Mouse (Mus musculus): ENCODE data around the gene Stxbp4. TPM values are rescaled to one million over a fixed set of nuclear protein-coding genes. Genes with fewer than 3 reads are reported as not detected.

Stxbp4 gene
- polyA plus RNA-seq (2015; fragmentation: Nextera tagmentation; extraction: Ambion mirVana) = 21.0 and 22.1 TPM in 2 replicates

- Histone ChIP-seq H3K4me1 (peaks cover 11% of the 10 kb centered on the region), H3K27me3 (no peaks in the 10 kb centered on the region), H3K9ac (peak within 1 kb of the TSS; percentile 90), H3K4me3 (peak within 1 kb of the TSS; percentile 88), H3K4me2 (peak within 1 kb of the TSS; percentile 58), H3K36me3 (peaks cover 11% of the 10 kb centered on the region), H3K9me3 (no peaks in the 10 kb centered on the region), H3K27ac (peak within 1 kb of the TSS; percentile 97)
- peak; percentile 94 for ATAC-seq (ENCODE audit: insufficient number of reproducible peaks, low FRiP score, low TSS enrichment, low read depth)
- WGBS = under 1% methylated on average over 48 of the region's 48 CpGs
Observed at GRCm38 (mm10) chr11:90637440-90638311, at the start of gene Stxbp4, which contains the start of gene Cox11. TSS of gene Stxbp4 (minus strand) at chr11:90638084. TSS of gene Cox11 (plus strand) at chr11:90638173.

- H3K9me3 ChIP-seq = no peaks in the 10 kb centered on the region
- 1% methylated on average over 17 of the region's 17 CpGs for WGBS
Observed at GRCm38 (mm10) chr11:90687040-90687439, 49.2 kb upstream of the Stxbp4 start.

DNA sequence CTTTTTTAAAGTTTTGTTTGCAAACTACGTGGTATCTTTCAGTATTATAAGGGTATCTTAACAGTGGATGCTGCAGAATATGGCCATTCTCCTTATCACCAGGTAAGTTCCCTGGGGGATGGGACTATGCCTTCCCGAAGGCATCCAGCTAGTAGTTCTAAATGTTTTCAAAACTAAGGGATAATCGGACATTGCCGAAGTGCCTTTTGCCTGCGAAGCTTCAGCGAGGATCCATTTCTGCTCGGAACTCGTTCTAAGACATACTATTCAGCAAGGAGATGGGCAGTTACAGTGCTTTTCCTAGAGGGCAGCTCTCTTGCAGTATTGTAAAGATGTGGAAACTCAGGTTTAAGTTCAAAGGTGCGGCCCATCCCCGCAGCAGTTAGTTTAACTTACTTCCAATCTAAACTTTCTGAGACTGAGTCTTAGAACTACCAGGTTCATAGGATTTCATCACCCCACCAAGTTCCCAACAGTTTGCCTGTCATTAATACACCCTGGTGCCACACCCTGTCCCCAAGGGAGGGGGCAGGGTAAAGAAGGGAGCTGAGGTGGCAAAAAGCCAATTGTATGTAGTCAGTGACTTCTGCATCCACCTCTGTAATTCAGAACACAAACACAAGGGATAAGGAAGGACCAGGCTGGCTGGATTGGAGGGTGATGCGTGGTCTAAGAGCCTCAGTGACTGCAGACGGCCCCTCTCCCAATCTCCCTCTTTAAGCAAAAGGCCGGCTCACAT, 48.6 kb upstream of the Stxbp4 start:
- H3K9ac ChIP-seq = peak overlapping the region; percentile 39
- no peaks in the 10 kb centered on the region for H3K27me3 ChIP-seq
- H3K36me3 ChIP-seq = no peaks in the 10 kb centered on the region
- ATAC-seq (ENCODE audit: insufficient number of reproducible peaks, low FRiP score, low TSS enrichment, low read depth) = no peak
- peak overlapping the region; percentile 62 for H3K4me3 ChIP-seq
- peak overlapping the region; percentile 92 for H3K4me2 ChIP-seq
- WGBS = 70% methylated on average over 13 of the region's 13 CpGs
- H3K4me1 ChIP-seq = peaks cover 15% of the 10 kb centered on the region
- H3K27ac ChIP-seq = no peak overlapping the region
- H3K9me3 ChIP-seq = no peaks in the 10 kb centered on the region

More at GRCm38 (mm10) chr11:90687040-90687439, 49.2 kb upstream of the Stxbp4 start:
- H3K36me3 ChIP-seq = no peaks in the 10 kb centered on the region
- no peak for ATAC-seq (ENCODE audit: insufficient number of reproducible peaks, low FRiP score, low TSS enrichment, low read depth)
- peak overlapping the region; percentile 92 for H3K4me2 ChIP-seq
- no peaks in the 10 kb centered on the region for H3K27me3 ChIP-seq
- peak overlapping the region; percentile 62 for H3K4me3 ChIP-seq
- peaks cover 15% of the 10 kb centered on the region for H3K4me1 ChIP-seq
- peak overlapping the region; percentile 47 for H3K27ac ChIP-seq
- H3K9ac ChIP-seq = peak overlapping the region; percentile 39

DNA sequence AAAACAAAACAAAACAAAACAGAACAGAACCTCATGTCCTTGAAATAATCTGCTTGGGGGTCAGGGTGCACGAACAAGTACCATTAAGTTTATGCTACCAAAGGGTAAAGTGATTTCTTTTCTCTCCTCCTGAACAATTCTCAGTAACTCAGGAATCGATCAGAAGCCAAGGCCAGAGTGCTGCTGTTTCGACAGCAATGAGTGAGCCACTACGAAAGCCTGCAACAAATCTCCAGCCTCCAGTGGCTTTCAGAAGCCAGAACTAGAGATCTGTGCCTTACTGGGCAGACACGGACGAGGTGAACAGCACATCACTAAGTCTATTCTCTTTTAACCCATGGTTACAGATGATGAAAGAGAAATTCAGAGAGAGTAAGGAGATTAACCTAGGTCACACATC, 47.3 kb upstream of the Stxbp4 start:
- ATAC-seq (ENCODE audit: insufficient number of reproducible peaks, low FRiP score, low TSS enrichment, low read depth) = no peak
- H3K36me3 ChIP-seq = no peaks in the 10 kb centered on the region
- no peak overlapping the region for H3K4me2 ChIP-seq
- H3K4me1 ChIP-seq = peaks cover 15% of the 10 kb centered on the region
- no peak overlapping the region for H3K9ac ChIP-seq
- no peaks in the 10 kb centered on the region for H3K27me3 ChIP-seq
- H3K27ac ChIP-seq = no peak overlapping the region
- no peak overlapping the region for H3K4me3 ChIP-seq
- WGBS = 70% methylated on average over 6 of the region's 6 CpGs
- no peaks in the 10 kb centered on the region for H3K9me3 ChIP-seq

- no peaks in the 10 kb centered on the region for H3K27me3 ChIP-seq
- H3K9me3 ChIP-seq = no peaks in the 10 kb centered on the region
- H3K9ac ChIP-seq = no peak overlapping the region
- no peaks in the 10 kb centered on the region for H3K36me3 ChIP-seq
- no peak overlapping the region for H3K4me3 ChIP-seq
- H3K27ac ChIP-seq = no peak overlapping the region
- ATAC-seq (ENCODE audit: insufficient number of reproducible peaks, low FRiP score, low TSS enrichment, low read depth) = no peak
- H3K4me1 ChIP-seq = peaks cover 15% of the 10 kb centered on the region
- no peak overlapping the region for H3K4me2 ChIP-seq
- 56% methylated on average over 6 of the region's 6 CpGs for WGBS
Observed at GRCm38 (mm10) chr11:90684765-90685164, 46.9 kb upstream of the Stxbp4 start.

GRCm38 (mm10) chr11:90681171-90681570, 43.3 kb upstream of the Stxbp4 start:
- no peaks in the 10 kb centered on the region for H3K36me3 ChIP-seq
- H3K27me3 ChIP-seq = no peaks in the 10 kb centered on the region
- H3K4me1 ChIP-seq = no peaks in the 10 kb centered on the region
- no peak for ATAC-seq (ENCODE audit: insufficient number of reproducible peaks, low FRiP score, low TSS enrichment, low read depth)
- H3K27ac ChIP-seq = no peak overlapping the region
- H3K9ac ChIP-seq = no peak overlapping the region
- H3K4me2 ChIP-seq = no peak overlapping the region
- H3K9me3 ChIP-seq = no peaks in the 10 kb centered on the region
- no peak overlapping the region for H3K4me3 ChIP-seq

GRCm38 (mm10) chr11:90678582-90678981, 40.7 kb upstream of the Stxbp4 start:
- Histone ChIP-seq H3K36me3 (0 out of 2 replicates have a peak, but pooled peaks cover 4% of the 10 kb centered on the region), H3K27ac (no peak overlapping the region), H3K27me3 (no peaks in the 10 kb centered on the region), H3K4me2 (no peak overlapping the region), H3K9me3 (no peaks in the 10 kb centered on the region), H3K4me1 (no peaks in the 10 kb centered on the region), H3K4me3 (no peak overlapping the region), H3K9ac (no peak overlapping the region)
- ATAC-seq (ENCODE audit: insufficient number of reproducible peaks, low FRiP score, low TSS enrichment, low read depth) = no peak
- WGBS = 85% methylated on average over 5 of the region's 5 CpGs

GRCm38 (mm10) chr11:90677771-90678288, 39.9 kb upstream of the Stxbp4 start:
- no peaks in the 10 kb centered on the region for H3K9me3 ChIP-seq
- H3K27me3 ChIP-seq = no peaks in the 10 kb centered on the region
- no peak overlapping the region for H3K9ac ChIP-seq
- no peak overlapping the region for H3K27ac ChIP-seq
- ATAC-seq (ENCODE audit: insufficient number of reproducible peaks, low FRiP score, low TSS enrichment, low read depth) = no peak
- H3K4me2 ChIP-seq = no peak overlapping the region
- 0 out of 2 replicates have a peak, but pooled peaks cover 6% of the 10 kb centered on the region for H3K36me3 ChIP-seq
- WGBS = 91% methylated on average over 8 of the region's 8 CpGs
- H3K4me3 ChIP-seq = no peak overlapping the region
- no peaks in the 10 kb centered on the region for H3K4me1 ChIP-seq

DNA sequence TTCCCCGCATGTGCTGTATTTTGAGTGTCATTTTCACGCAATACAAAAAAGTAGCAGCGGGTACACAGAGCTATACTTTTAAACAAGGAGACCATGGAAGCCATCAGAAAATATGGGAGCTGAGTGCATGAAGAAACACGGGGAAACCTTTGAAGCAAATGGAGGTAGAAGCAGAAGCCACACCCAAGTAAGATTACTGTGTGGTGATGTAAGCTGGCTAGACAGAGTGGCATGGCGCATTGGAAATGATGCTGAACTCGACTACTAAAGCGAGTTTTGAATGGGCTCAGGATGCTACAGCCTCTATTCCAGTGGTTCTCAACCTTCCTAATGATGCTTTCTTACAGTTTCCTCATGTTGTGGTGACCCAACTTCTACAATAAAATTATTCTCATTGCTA, 39.1 kb upstream of the Stxbp4 start:
- H3K4me1 ChIP-seq = no peaks in the 10 kb centered on the region
- 92% methylated on average over 7 of the region's 7 CpGs for WGBS
- no peak for ATAC-seq (ENCODE audit: insufficient number of reproducible peaks, low FRiP score, low TSS enrichment, low read depth)
- 0 out of 2 replicates have a peak, but pooled peaks cover 8% of the 10 kb centered on the region for H3K36me3 ChIP-seq
- H3K4me3 ChIP-seq = no peak overlapping the region
- H3K27me3 ChIP-seq = no peaks in the 10 kb centered on the region
- H3K27ac ChIP-seq = no peak overlapping the region
- no peak overlapping the region for H3K9ac ChIP-seq
- H3K4me2 ChIP-seq = no peak overlapping the region
- no peaks in the 10 kb centered on the region for H3K9me3 ChIP-seq

DNA sequence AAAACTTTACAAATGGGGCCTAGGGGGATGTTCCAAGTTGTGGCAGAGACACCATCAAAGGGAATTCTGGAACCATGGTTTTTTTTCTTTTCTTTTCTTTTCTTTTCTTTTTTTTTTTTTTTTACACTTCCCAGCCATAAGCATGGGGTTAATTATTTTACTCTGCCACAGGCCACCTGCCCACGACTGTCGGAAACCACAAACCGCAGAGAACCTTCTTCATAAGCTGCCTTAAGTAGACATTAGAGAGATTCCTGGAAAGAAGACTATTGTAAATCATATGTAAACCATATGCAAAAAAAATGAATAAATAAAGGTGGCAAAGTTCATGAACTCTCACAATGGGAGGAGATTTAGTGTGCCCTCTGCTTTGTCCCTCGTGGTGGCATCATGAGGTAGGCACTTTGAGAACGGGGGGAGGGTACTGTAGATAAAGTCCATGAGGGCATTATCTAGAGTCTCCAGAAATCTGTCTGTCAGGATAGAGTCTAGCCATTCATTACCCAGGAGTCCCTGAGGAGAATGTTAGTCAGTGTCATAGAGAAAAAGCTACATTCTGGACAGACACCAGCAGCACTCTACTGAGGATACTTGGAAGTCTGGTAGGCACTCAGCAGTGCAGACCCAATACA, 37.7 kb upstream of the Stxbp4 start:
- Histone ChIP-seq H3K4me2 (no peak overlapping the region), H3K27me3 (no peaks in the 10 kb centered on the region), H3K9me3 (no peaks in the 10 kb centered on the region), H3K4me1 (no peaks in the 10 kb centered on the region), H3K36me3 (0 out of 2 replicates have a peak, but pooled peaks cover 8% of the 10 kb centered on the region), H3K27ac (no peak overlapping the region), H3K9ac (no peak overlapping the region), H3K4me3 (no peak overlapping the region)
- WGBS = 74% methylated on average over 5 of the region's 5 CpGs
- no peak for ATAC-seq (ENCODE audit: insufficient number of reproducible peaks, low FRiP score, low TSS enrichment, low read depth)

- no peaks in the 10 kb centered on the region for H3K27me3 ChIP-seq
- ATAC-seq (ENCODE audit: insufficient number of reproducible peaks, low FRiP score, low TSS enrichment, low read depth) = no peak
- no peak overlapping the region for H3K4me3 ChIP-seq
- H3K4me2 ChIP-seq = no peak overlapping the region
- H3K9me3 ChIP-seq = no peaks in the 10 kb centered on the region
- H3K36me3 ChIP-seq = peaks cover 5% of the 10 kb centered on the region; the same call in 1 of the 2 replicates
- 69% methylated on average over 6 of the region's 6 CpGs for WGBS
- no peak overlapping the region for H3K9ac ChIP-seq
- peaks cover 37% of the 10 kb centered on the region for H3K4me1 ChIP-seq
- no peak overlapping the region for H3K27ac ChIP-seq
Observed at GRCm38 (mm10) chr11:90667325-90667724, 29.4 kb upstream of the Stxbp4 start.

All from limb, embryonic 15.5 days (tissue).